Mouse (Mus musculus): ENCODE measurements at regions not wholly inside any gene's neighbourhood (a gene's known extent, or its start where the extent isn't known, plus 50 kb on each side); places are given as distances from the start of the nearest gene placed in this dataset.
A peak's percentile ranks its signal among the peaks of the same experiment; 100 is the strongest.

DNA sequence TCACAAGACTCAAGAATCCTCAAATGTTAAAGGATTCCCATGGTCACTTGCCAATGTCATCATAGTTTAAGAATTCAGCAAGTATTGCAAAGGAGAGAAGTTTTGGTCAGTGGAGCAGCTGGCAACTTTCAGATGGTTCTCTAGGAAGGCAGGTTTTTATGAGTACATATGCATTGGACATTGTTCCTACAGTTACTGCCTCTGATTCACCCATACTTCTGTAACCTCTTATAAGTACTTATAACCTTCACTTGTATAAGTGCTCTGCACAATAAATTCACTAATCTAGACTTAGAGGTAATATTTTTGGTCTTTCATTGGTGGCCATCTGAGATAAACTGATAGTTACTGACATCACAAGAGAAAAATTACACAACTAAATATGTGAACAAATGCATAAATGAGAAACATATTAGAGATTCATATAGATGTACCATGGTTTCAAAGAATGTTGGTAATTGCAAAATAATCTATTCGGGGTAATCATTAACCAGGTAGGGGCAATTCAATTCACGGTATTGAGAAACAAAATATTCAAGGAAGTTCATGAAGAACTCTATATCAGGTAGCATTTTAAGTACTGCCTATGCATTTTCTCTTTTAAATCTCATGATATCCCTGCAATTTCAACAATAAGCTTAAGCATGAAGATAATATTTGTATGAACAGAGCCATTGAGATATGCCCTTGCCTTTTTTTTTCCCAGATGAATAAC, 1059.6 kb downstream of the Pla2g4a start:
- no peak for DNase-seq (ENCODE audit: low spot score in 2 of 2)

DNA sequence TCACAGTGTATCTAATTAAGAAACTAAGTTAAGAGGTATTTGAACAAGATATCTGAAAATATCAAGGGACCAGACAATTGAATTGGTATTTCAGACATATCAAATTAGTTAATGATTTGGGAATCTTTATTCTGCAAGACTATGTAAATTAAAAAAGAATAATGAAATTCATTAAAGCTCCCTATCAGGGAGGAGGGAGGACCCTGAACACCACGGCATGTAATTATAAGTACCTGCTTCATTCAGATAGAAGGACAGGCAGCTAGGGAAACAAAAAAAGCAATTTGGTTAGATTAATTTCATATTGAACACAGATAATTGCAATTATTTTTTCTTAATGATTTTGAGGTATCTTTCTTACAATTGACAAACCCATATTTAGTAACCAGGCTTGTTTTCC, 1090.3 kb downstream of the Pla2g4a start:
- DNase-seq (ENCODE audit: low spot score in 2 of 2): no peak

DNA sequence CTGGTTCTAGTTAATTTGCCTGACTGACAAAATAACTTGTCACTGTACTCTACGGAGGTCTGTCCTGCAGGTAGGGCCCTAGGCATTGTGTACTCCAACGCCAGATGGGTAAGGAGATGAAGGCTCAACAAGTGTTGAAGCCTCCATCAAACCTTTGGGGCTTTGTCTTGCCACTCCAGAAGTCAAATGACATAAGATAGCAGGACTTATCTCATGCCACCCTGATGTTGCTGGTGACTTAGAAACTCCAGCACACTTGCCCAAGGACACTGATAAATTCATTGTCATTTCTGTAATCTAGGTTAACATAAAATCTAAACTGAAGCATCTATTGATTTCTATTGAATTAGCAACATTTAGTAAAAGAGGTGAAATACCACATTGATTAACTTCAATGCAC, 1097.5 kb downstream of the Pla2g4a start:
- no peak for DNase-seq (ENCODE audit: low spot score in 2 of 2)

DNA sequence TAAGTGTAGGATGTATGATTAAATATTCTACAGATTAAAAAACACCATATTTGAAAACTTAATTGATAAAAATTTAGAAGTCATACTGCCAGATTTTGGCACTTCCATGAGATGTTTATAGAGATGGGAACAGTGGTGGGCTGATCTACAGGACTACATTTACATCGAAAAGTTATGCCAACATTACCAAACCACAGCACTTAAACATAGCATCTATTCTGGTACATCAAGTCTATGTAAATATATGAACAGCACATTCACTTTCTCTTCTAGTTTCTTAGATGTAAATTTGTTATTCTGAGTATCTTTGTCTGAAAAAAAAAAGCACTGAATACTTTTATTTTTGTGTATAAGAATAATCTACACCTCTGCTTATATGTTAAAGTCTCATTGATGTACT, 1108.1 kb downstream of the Pla2g4a start:
- DNase-seq (ENCODE audit: low spot score in 2 of 2): no peak

DNA sequence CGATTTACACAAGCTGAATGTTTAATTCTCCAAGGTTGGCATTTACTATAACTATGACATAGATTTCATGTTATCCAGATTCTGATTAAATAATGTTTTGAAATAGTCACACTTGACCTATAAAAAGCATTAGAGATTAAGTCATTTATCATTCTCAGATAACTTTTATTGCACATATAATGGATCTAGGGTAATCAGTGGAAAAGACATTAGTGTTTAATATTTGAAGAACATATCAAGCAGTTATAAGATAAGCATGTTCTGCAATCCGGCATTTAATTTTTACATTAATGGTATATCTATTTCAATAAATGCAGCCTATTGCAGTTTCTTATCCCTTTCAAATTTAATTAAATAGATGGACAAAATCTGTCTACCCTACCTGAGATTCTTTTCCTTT, 1114.5 kb downstream of the Pla2g4a start:
- DNase-seq (ENCODE audit: low spot score in 2 of 2): no peak

DNA sequence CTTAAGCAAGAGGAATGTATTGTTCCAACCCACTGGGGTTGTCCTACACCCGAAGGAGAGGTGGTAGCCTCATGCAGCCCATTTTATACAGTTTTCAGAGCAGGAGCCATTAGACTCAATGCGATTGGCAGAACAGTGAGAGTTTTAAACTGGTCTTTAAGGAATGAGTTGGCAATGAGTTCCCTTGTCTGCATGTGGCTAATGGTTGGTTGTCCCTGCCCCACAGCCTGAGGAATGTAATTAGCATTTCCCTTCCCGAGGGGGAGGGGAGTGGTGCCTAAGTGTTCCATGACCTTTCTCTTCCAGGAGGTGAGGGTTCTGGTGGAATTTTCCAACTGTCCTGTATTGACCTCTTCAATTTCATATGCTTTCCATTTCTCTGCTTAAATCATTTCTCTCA, 1137.9 kb downstream of the Pla2g4a start:
- no peak for DNase-seq (ENCODE audit: low spot score in 2 of 2)

DNA sequence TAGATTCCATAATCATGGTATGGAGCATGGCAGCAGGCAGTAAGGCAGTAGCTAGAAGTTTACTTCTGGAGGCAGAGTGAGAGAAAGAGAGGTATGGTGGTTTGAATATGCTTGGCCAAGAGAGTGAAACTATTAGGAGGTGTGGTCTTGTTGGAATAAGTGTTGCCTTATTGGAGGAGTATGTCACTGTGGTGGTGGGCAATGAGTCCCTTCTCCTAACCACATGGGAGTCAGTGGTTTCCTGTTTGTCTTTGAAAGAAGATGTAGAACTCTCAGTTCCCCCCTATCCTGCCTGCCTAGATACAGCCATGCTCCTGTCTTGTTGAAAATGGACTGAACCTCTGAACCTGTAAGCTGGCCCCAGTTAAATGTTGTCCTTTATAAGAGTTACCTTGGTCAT, 1152.4 kb downstream of the Pla2g4a start:
- no peak for DNase-seq (ENCODE audit: low spot score in 2 of 2)

DNA sequence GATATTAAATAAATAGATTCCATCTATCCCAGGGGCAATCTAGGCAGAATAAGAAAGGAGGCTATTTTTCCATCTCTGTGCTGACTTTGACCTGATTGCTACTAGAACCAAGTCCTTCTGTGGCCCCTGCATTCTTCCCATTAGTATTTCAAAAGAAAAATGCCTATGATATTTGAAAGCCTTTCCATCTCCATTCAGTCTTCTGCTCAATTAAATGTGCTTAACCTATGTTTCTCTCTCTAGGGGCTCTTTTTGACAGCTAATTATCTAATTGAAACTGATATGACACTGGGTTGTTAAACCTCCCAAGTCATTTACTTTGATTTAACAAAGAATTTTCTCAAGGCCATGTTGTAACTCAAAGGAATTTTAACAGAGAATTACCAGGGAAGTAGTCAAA, 1164.0 kb downstream of the Pla2g4a start:
- DNase-seq (ENCODE audit: low spot score in 2 of 2): no peak

DNA sequence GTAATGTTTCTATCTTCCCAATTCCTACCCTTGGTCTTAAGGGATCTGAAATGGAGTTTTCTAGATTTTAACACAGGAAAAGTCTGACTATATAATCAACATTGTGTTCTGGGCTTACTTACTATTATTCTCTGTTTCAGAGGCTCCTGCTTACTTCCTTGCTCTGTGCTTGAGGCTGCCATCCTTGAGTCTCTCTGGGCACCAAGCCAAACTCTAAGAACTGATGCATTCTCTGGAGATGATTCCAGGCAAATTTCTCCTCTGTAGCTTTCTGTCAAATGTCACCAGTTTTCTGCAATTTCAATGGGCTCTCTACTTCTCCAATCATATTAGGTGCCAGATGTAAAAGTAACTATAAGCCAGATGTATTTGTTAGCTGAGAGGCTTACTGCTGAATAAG, 1210.3 kb downstream of the Pla2g4a start:
- no peak for DNase-seq (ENCODE audit: low spot score in 2 of 2)

DNA sequence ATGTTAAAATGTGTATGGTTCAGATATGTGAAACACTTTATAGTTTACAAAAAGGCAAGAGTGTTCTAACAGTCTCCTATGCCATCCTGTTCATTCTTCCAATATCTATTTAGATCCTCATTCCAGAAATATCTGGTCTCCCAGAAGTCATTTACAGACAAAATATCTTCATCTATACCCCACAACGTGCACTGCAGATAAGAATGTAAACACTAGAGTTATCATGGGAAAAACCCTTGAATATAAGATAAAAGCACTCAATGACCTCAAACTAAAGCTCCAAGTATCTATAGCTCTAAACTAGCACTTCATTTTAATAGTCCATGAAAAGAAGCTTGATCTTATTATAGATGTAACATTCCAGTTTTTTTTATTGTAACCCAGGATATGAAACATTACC, 1239.0 kb downstream of the Pla2g4a start:
- no peak for DNase-seq (ENCODE audit: low spot score in 2 of 2)

DNA sequence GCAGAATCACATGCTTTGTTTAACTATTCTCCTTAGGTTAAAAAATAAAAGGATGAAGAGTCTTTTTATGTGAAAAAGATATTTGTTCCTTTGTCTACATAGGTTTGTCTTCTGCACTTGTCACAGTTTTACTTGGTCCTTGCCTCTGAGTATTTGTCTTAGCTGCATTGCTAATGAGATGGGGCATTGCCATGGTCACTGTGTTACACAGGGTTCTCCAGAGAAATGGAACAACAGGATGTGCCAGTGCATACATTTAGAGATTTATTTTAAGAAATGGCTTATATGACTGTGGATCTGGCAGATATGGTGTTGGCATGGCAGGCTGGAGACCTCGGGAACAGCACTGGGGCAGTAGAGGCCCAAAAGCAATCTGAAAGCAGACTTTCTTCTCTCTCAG, 1239.7 kb downstream of the Pla2g4a start:
- no peak for DNase-seq (ENCODE audit: low spot score in 2 of 2)

DNA sequence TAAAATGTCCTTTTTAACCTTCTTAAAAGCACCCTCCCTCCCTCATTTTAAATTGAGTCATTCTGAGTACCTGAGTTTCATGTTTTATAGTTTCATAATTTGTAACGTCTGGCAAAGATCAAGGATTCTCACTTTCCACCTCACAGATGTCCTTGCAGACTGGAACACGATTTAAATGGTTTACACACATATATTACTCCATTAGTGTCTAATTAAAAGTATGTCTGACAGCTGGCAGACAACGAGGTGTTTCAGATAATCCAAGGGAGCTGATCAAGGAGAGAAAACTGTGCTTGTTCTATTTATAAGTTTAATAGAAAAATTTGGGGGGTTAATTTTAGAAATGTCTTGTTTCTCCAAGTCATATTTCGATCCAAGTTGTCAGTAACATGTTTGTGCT, 1240.1 kb downstream of the Pla2g4a start:
- DNase-seq (ENCODE audit: low spot score in 2 of 2): no peak

DNA sequence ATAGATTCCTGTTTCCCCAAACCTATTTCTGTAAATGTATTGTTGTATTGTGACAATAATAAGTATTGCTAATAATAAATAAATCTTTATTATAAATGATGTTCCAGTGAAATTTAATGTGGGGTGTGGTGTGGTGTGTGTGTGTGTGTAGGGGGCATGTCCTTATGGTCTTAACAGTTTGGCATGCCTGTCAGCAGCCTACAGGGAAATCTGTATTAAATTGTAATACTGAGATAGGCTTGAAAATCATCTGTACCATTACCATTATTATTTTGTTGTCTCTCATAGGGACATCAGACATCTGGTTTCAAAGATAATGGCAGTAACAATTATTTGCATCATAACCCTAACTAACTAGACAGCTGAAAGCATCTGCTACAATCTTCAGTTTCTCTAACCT, 1253.0 kb downstream of the Pla2g4a start:
- DNase-seq (ENCODE audit: low spot score in 2 of 2): no peak

DNA sequence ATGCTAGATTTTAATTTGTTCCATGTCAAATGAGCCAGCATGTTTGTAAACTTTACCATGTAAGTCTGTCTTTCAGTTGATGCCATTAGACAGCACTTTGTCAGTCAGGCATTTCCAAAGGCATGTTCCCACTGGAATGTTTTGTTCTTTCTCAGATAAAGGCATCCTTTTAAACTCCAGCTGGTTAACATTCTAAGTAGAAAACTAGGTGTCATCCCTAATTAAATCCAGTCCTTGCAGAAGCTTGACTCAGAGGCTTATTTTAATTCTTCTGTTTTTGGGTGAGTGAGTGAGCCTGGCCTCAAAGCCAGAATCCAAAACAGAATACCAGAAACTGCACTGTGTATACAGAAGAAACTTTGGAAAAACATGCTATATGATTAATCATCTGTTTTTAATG, 1253.4 kb downstream of the Pla2g4a start:
- DNase-seq (ENCODE audit: low spot score in 2 of 2): peak in 1 of 2 experiments; percentile 5

DNA sequence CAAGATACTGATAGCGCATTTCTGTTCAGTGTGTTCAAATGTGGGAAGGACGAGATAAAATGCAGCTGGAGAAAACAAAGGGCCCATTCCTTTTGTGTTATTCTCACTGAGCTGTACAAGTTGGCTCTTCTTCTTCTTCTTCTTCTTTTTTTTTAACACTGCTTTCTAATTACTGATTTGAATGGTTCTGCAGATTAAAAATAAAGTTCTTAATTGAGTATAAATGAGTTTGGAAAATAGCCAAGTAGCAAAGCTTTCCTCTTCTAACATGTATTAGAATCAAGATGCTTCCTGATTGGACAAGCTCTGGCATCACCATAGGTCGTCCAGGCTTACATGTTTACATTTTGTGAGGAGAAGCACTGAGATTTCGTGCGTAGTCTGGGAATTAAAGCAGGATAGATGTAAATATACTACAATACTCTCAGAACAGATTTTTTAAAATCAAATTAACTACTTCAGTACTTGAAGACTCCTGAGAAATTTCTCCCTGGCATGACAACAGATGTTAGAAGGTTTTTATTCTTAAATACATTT, 1254.8 kb downstream of the Pla2g4a start:
- no peak for DNase-seq (ENCODE audit: low spot score in 2 of 2)

DNA sequence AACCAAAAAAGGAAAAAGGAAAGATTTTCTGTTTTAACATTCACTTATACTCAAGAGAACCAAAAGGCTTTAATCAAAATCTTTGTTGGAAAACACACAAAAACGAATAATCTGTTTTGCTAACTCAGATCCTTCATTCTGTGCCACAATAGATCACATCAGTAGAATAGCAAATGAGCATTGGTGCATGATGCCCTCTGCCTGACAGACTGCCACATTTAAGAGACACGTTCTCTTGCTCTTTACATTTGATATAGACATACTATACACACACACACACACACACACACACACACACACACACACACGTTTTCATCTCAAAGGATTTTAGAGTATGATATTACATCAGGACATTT, 1260.5 kb downstream of the Pla2g4a start:
- no peak for DNase-seq (ENCODE audit: low spot score in 2 of 2)

DNA sequence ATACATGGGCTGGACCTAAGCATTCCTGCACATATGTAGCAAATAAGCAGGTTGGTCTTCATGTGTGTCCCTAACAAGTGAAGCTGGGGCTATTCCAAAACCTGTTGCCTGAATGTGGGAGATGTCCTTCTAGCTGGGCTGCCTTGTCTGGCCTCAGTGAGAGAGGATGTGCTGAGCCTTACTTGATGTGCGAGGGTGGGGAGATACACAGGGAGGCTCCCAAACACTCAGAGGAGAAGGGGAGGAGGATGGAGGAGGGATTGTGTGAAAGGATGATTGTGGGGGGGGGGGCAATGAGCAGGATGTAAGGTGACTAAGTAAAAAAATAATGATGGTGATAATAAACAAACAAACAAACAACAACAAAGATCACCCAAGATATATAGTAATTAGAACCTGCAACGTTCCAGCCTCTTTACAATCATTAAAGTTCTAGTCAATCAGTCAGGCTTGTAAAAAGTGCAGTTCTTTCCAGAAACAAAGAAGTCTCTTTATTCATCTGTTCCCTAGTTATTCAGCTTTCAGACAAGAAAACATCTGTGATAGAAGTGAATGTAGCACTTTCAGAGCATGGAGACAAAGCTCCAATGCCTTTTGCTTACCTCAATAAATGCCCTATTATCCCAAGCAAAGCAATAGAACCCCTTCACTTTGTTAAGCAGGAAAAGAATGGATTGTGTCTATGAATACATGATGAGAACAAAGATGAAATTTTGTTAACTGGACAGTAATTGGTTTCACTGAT, 1261.1 kb downstream of the Pla2g4a start:
- no peak for DNase-seq (ENCODE audit: low spot score in 2 of 2)

DNA sequence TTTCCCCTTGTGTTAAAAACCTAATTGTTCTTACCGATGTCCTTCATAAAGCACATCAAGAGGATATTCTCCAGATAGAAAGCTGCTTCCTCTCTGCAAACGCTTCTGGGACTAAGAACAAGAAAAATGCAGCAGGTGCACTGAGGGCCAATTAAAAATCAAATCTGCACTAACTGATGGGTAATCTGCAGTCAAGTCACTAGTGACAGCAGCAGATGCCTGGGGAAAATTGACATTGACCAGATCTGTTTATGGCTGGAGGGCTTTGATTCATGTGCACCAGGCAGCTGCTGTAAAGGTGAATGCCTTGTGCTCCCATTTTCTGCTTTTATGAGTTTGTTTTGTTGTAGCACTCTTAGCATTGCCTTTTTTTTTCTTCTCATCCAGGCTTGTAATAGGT, 1271.0 kb downstream of the Pla2g4a start:
- no peak for DNase-seq (ENCODE audit: low spot score in 2 of 2)

DNA sequence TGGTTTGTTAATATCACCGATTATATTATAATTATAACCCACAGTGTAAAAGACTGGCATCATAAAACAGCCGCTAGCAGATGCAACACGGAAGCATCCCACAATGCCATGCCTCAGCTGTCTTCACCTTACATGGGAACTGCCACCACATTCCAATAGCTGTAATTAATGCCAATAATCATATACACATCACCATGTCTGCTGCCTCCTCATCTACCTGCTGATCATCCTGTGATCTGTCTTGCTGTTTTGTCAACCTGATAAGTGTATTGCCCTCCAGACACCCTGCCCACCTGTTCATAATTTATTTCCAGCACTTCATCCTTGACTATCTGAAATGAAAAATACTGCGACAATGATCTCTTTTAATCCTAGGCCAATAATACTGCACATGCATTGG, 1271.5 kb downstream of the Pla2g4a start:
- DNase-seq (ENCODE audit: low spot score in 2 of 2): no peak

DNA sequence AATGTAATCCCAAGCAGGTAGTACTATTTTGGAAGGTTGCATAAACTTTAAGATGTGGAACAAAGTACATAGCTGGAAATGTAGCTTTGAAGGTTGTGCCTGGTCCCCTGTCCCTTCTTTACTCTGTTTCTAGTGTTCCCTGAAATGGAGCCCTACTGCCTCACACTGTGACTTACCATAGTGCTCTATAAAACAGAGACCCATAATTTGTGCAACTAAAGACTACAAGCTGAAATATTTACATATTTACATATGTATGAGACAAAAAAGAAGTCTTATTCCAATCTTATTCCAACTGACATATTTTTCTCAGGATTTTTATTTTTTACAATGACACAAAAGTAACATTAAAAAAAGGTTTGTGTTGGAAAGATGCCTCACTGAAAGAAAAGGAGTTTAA, 1285.6 kb downstream of the Pla2g4a start:
- no peak for DNase-seq (ENCODE audit: low spot score in 2 of 2)

DNA sequence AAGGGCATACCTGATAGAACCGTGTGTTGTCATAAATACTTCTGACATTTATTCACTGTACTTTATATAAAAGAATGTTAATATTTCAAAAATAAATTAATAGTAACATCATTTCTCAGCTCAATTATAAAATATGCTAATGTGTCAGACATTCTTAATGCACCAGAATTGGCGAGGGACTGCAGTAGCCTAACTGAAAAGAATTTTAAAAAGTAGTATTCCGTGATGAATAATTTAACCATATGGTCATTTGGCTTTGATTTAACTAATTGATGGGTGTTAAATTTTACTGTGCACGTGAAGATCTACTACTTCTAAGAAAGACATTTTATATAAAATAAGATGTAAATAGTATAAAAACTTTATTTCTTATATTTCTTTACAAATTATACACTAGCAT, 1296.7 kb downstream of the Pla2g4a start:
- DNase-seq (ENCODE audit: low spot score in 2 of 2): no peak

DNA sequence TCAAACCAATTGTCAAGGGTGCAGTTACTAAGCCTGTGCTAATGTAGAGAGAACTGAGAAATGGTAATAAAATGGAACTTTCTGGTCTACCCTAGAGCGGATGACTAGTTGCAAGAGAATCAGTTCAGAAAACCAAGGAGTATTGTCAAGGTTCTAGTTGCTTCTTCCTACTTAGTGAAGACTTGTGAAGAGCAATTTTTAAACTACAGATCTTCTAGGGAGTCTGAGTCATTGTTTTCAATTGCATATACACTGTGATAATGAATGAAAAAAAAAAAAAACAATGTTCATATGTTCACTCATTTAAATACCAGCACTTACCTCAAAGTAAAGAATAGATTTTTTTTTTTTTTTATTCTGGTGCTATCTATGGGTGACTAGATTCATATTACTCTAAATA, 1304.1 kb downstream of the Pla2g4a start:
- DNase-seq (ENCODE audit: low spot score in 2 of 2): no peak
